Mouse (Mus musculus): ENCODE results near the gene Baiap2. TPM values are rescaled to one million over a fixed set of nuclear protein-coding genes. Genes with fewer than 3 reads are reported as not detected.

Gene Baiap2
- total and polyA plus RNA-seq, 3 experiments = 3.4 to 6.7 (median 6.1) TPM

- no peak for DNase-seq (ENCODE audit: extremely low read depth)
These were observed 44.3 kb downstream of the Baiap2 start for GRCm38 (mm10) chr11:119986751-119987425.

GRCm38 (mm10) chr11:119987876-119988275, 45.3 kb downstream of the Baiap2 start:
- H3K79me2 ChIP-seq (replicated peaks; ENCODE audit: control insufficient read depth, extremely low read depth, insufficient read depth, poor library complexity, severe bottlenecking) = no peaks in the 10 kb centered on the region
- H3K9me3 ChIP-seq (replicated peaks; ENCODE audit: low read length) = no peaks in the 10 kb centered on the region
- peaks cover 4 to 19% of the 10 kb centered on the region in 2 experiments; a peak in 2 of 4 replicates for H3K4me1 ChIP-seq (ENCODE audit: control insufficient read depth in 1 of 2, insufficient read depth in 2 of 2)
- no peak for TF ChIP-seq MAZ (IDR thresholded peaks at IDR 0.05; ENCODE audit: low read depth, low read length)
- H3K9ac ChIP-seq (ENCODE audit: insufficient read depth, low read depth) = no peak overlapping the region
- H3K4me3 ChIP-seq (replicated peaks in 1 of 3; ENCODE audit: low read depth in 2 of 3, low read length in 2 of 3, poor library complexity in 1 of 3) = no peak overlapping the region
- dilution Hi-C loops (cut with MboI; ENCODE audit: extremely low pct_ligation_motif_present, extremely low pct_unique_long_range_greater_than_20kb, low sequenced_read_pairs) = no loop called here
- H3K36me3 ChIP-seq (replicated peaks in 1 of 2; ENCODE audit: control insufficient read depth in 1 of 2, insufficient read depth in 1 of 2, low read length in 1 of 2) = peaks cover 0 to 10% of the 10 kb centered on the region in 2 experiments
- in situ Hi-C loops (cut with MboI; ENCODE audit: low pct_ligation_motif_present, low pct_unique_long_range_greater_than_20kb, low sequenced_read_pairs) = loop anchor here (5.0 to 10.0 kb wide), 2 partner anchors 41 to 493 kb away; partner anchors contain the start of gene Endov
- no peak for DNase-seq (ENCODE audit: extremely low read depth)
- H3K27ac ChIP-seq (ENCODE audit: insufficient read depth, low read depth) = no peak overlapping the region
- H3K27me3 ChIP-seq (replicated peaks) = no peaks in the 10 kb centered on the region
- no peak overlapping the region for H3K4me2 ChIP-seq (ENCODE audit: insufficient read depth, low read depth, poor library complexity, severe bottlenecking)

More at GRCm38 (mm10) chr11:119986751-119987425, 44.3 kb downstream of the Baiap2 start:
- H3K4me3 ChIP-seq (replicated peaks in 1 of 3; ENCODE audit: low read depth in 2 of 3, low read length in 2 of 3, poor library complexity in 1 of 3) = no peak overlapping the region
- H3K27me3 ChIP-seq (replicated peaks) = no peaks in the 10 kb centered on the region
- no peak overlapping the region for H3K4me2 ChIP-seq (ENCODE audit: insufficient read depth, low read depth, poor library complexity, severe bottlenecking)
- H3K79me2 ChIP-seq (replicated peaks; ENCODE audit: control insufficient read depth, extremely low read depth, insufficient read depth, poor library complexity, severe bottlenecking) = no peaks in the 10 kb centered on the region
- TF ChIP-seq SMC3 (IDR thresholded peaks at IDR 0.05; ENCODE audit: low read depth, low read length) (no peak), NRF1 (IDR thresholded peaks at IDR 0.05; ENCODE audit: low read depth, low read length) (no peak), UBTF (IDR thresholded peaks at IDR 0.05; ENCODE audit: low read depth, low read length) (no peak), HCFC1 (IDR thresholded peaks at IDR 0.05; ENCODE audit: low read depth, low read length) (no peak), MEF2A (IDR thresholded peaks at IDR 0.05; ENCODE audit: borderline replicate concordance, low read depth, low read length) (no peak), TBP (conservative IDR thresholded peaks at IDR 0.05; ENCODE audit: low read depth, low read length) (no peak), MAFK (IDR thresholded peaks at IDR 0.05; ENCODE audit: insufficient replicate concordance, low read length) (no peak), MAZ (IDR thresholded peaks at IDR 0.05; ENCODE audit: low read depth, low read length) (no peak), GABPA (IDR thresholded peaks at IDR 0.05; ENCODE audit: insufficient replicate concordance, low read depth, low read length) (no peak), RCOR1 (conservative IDR thresholded peaks at IDR 0.05; ENCODE audit: low read depth, low read length) (no peak), CTCF (conservative IDR thresholded peaks at IDR 0.05 in 1 of 2, IDR thresholded peaks at IDR 0.05 in 1 of 2; ENCODE audit: low read depth in 2 of 2, low read length in 2 of 2) (no peak), ZKSCAN1 (IDR thresholded peaks at IDR 0.05; ENCODE audit: borderline replicate concordance, low read depth, low read length) (no peak), USF1 (IDR thresholded peaks at IDR 0.05; ENCODE audit: low read depth, low read length) (no peak), TCF12 (IDR thresholded peaks at IDR 0.05; ENCODE audit: low read depth, low read length) (no peak), MYC (IDR thresholded peaks at IDR 0.05; ENCODE audit: low read depth, low read length) (no peak)
- no peaks in the 10 kb centered on the region for H3K9me3 ChIP-seq (replicated peaks; ENCODE audit: low read length)
- dilution Hi-C loops (cut with MboI; ENCODE audit: extremely low pct_ligation_motif_present, extremely low pct_unique_long_range_greater_than_20kb, low sequenced_read_pairs) = no loop called here
- H3K36me3 ChIP-seq (replicated peaks in 1 of 2; ENCODE audit: control insufficient read depth in 1 of 2, insufficient read depth in 1 of 2, low read length in 1 of 2) = peaks cover 0 to 18% of the 10 kb centered on the region in 2 experiments
- no peak overlapping the region for H3K27ac ChIP-seq (ENCODE audit: insufficient read depth, low read depth)
- in situ Hi-C loops (cut with MboI; ENCODE audit: low pct_ligation_motif_present, low pct_unique_long_range_greater_than_20kb, low sequenced_read_pairs) = loop anchor here (5.0 to 10.0 kb wide), 2 partner anchors 40 to 492 kb away; partner anchors contain the start of gene Endov
- peaks cover 4 to 19% of the 10 kb centered on the region in 2 experiments; a peak in 2 of 4 replicates for H3K4me1 ChIP-seq (ENCODE audit: control insufficient read depth in 1 of 2, insufficient read depth in 2 of 2)
- H3K9ac ChIP-seq (ENCODE audit: insufficient read depth, low read depth) = no peak overlapping the region

All from CH12.LX (cell line).